Mouse (Mus musculus) CH12.LX (cell line): ENCODE measurements around the gene Arhgap45. TPM values are rescaled to one million over a fixed set of nuclear protein-coding genes. Genes with fewer than 3 reads are reported as not detected.

Experiments
- DNase-seq: peaks from one replicate; pipeline ENCODE4 v3.0.0-alpha.2; 2013; ENCODE audit errors: extremely low read depth
- H3K27ac ChIP-seq: 2 replicates; pipeline ENCODE4 v1.5.1; 2012; ENCODE audit warnings: low read depth, mild to moderate bottlenecking, control low read depth, moderate library complexity; ENCODE audit not compliant: insufficient read depth
- H3K27me3 ChIP-seq: replicated peaks from 2 replicates; pipeline ENCODE3; 2012; ENCODE audit warnings: inconsistent platforms
- H3K36me3 ChIP-seq, 2 experiments: replicated peaks in 1 of 2; 2 replicates each; pipeline versions ENCODE3 to v1.6.1; 2012; ENCODE audit warnings: inconsistent platforms in 1 of 2, low read length in 1 of 2, mild to moderate bottlenecking in 1 of 2, mixed read lengths in 1 of 2, moderate library complexity in 1 of 2; ENCODE audit not compliant: control insufficient read depth in 1 of 2, insufficient read depth in 1 of 2
- H3K4me1 ChIP-seq, 2 experiments: 2 replicates each; pipeline ENCODE4 v1.6.1; 2012; ENCODE audit warnings: inconsistent platforms in 1 of 2, moderate library complexity in 1 of 2; ENCODE audit not compliant: insufficient read depth in 2 of 2, control insufficient read depth in 1 of 2
- H3K4me2 ChIP-seq: 2 replicates; pipeline ENCODE4 v1.6.1; 2012; ENCODE audit warnings: low read depth, mild to moderate bottlenecking, control low read depth; ENCODE audit not compliant: poor library complexity, insufficient read depth, severe bottlenecking
- H3K4me3 ChIP-seq, 3 experiments: fragments of 150-350 bp in 1 of 3; sonication (generic) in 1 of 3; replicated peaks in 1 of 3; 2 replicates each; pipeline versions ENCODE3 to v1.5.1; 2011 to 2012; ENCODE audit warnings: low read depth in 2 of 3, low read length in 2 of 3, mild to moderate bottlenecking in 2 of 3, moderate library complexity in 2 of 3, control low read depth in 1 of 3, improper control_type of control experiment in 1 of 3, inconsistent platforms in 1 of 3, mixed read lengths in 1 of 3; ENCODE audit not compliant: poor library complexity in 1 of 3
- H3K79me2 ChIP-seq: replicated peaks from 2 replicates; pipeline ENCODE4 v1.6.1; 2012; ENCODE audit warnings: mild to moderate bottlenecking, moderate library complexity; ENCODE audit not compliant: control insufficient read depth, poor library complexity, insufficient read depth, severe bottlenecking; ENCODE audit errors: extremely low read depth
- H3K9ac ChIP-seq: 2 replicates; pipeline ENCODE4 v1.6.1; 2012; ENCODE audit warnings: low read depth, mild to moderate bottlenecking, control low read depth, moderate library complexity; ENCODE audit not compliant: insufficient read depth
- H3K9me3 ChIP-seq: replicated peaks from 2 replicates; pipeline ENCODE3; 2012; ENCODE audit warnings: low read length, inconsistent platforms, mixed read lengths
- BHLHE40 ChIP-seq: IDR thresholded peaks from 2 replicates; pipeline ENCODE4 v1.6.1; 2011; ENCODE audit warnings: mild to moderate bottlenecking, low read depth, low read length, improper control_type of control experiment
- CHD1 ChIP-seq: IDR thresholded peaks from 2 replicates; pipeline ENCODE4 v1.6.1; 2012; ENCODE audit warnings: low read depth, low read length, improper control_type of control experiment, inconsistent platforms
- CHD2 ChIP-seq: IDR thresholded peaks from 2 replicates; pipeline ENCODE4 v1.6.1; 2011; ENCODE audit warnings: low read length, improper control_type of control experiment
- E2F4 ChIP-seq: IDR thresholded peaks from 2 replicates; pipeline ENCODE4 v1.6.1; 2011; ENCODE audit warnings: low read depth, low read length, improper control_type of control experiment; ENCODE audit not compliant: insufficient replicate concordance
- ELF1 ChIP-seq: IDR thresholded peaks from 2 replicates; pipeline ENCODE4 v1.6.1; 2014; ENCODE audit warnings: low read depth, mild to moderate bottlenecking, inconsistent platforms, low read length, improper control_type of control experiment
- HCFC1 ChIP-seq: IDR thresholded peaks from 2 replicates; pipeline ENCODE4 v1.6.1; 2012; ENCODE audit warnings: low read depth, mild to moderate bottlenecking, inconsistent platforms, low read length, improper control_type of control experiment
- IRF4 ChIP-seq: IDR thresholded peaks from 2 replicates; pipeline ENCODE4 v1.6.1; 2014; ENCODE audit warnings: low read depth, mild to moderate bottlenecking, inconsistent platforms, low read length, improper control_type of control experiment
- JUND ChIP-seq: conservative IDR thresholded peaks from 2 replicates; pipeline ENCODE4 v1.6.1; 2011; ENCODE audit warnings: low read depth, low read length, improper control_type of control experiment
- KAT2A ChIP-seq: IDR thresholded peaks from 2 replicates; pipeline ENCODE4 v1.6.1; 2012; ENCODE audit warnings: low read length, improper control_type of control experiment, inconsistent platforms; ENCODE audit not compliant: insufficient replicate concordance
- MAFK ChIP-seq: IDR thresholded peaks from 2 replicates; pipeline ENCODE4 v1.6.1; 2011; ENCODE audit warnings: low read length, improper control_type of control experiment; ENCODE audit not compliant: insufficient replicate concordance
- MAZ ChIP-seq: IDR thresholded peaks from 2 replicates; pipeline ENCODE4 v1.6.1; 2012; ENCODE audit warnings: low read depth, mild to moderate bottlenecking, inconsistent platforms, low read length, improper control_type of control experiment, moderate library complexity
- MXI1 ChIP-seq: IDR thresholded peaks from 2 replicates; pipeline ENCODE4 v1.6.1; 2011; ENCODE audit warnings: mild to moderate bottlenecking, low read depth, low read length, improper control_type of control experiment
- MYC ChIP-seq: IDR thresholded peaks from 2 replicates; pipeline ENCODE4 v1.6.1; 2011; ENCODE audit warnings: low read depth, mild to moderate bottlenecking, improper control_type of control experiment, low read length
- NELFE ChIP-seq: IDR thresholded peaks from 2 replicates; pipeline ENCODE4 v1.6.1; 2011; ENCODE audit warnings: low read depth, low read length, improper control_type of control experiment
- NRF1 ChIP-seq: IDR thresholded peaks from 2 replicates; pipeline ENCODE4 v1.6.1; 2014; ENCODE audit warnings: low read depth, mild to moderate bottlenecking, inconsistent platforms, low read length, improper control_type of control experiment, moderate library complexity
- POLR2A ChIP-seq: IDR thresholded peaks from 2 replicates; pipeline ENCODE4 v1.6.1; 2011; ENCODE audit warnings: low read depth, mild to moderate bottlenecking, improper control_type of control experiment, low read length
- POLR2AphosphoS2 ChIP-seq: IDR thresholded peaks from 2 replicates; pipeline ENCODE4 v1.6.1; 2011; ENCODE audit warnings: low read depth, low read length, improper control_type of control experiment
- RAD21 ChIP-seq: IDR thresholded peaks from 2 replicates; pipeline ENCODE4 v1.6.1; 2011; ENCODE audit warnings: low read depth, mild to moderate bottlenecking, low read length, improper control_type of control experiment, moderate library complexity
- SIN3A ChIP-seq: IDR thresholded peaks from 2 replicates; pipeline ENCODE4 v1.6.1; 2012; ENCODE audit warnings: low read length, improper control_type of control experiment, inconsistent platforms
- SMC3 ChIP-seq: IDR thresholded peaks from 2 replicates; pipeline ENCODE4 v1.6.1; 2011; ENCODE audit warnings: low read depth, low read length, improper control_type of control experiment
- TBP ChIP-seq: conservative IDR thresholded peaks from 2 replicates; pipeline ENCODE4 v1.6.1; 2011; ENCODE audit warnings: low read depth, low read length, improper control_type of control experiment
- TCF12 ChIP-seq: IDR thresholded peaks from 2 replicates; pipeline ENCODE4 v1.6.1; 2014; ENCODE audit warnings: low read depth, mild to moderate bottlenecking, inconsistent platforms, low read length, improper control_type of control experiment
- UBTF ChIP-seq: IDR thresholded peaks from 2 replicates; pipeline ENCODE4 v1.6.1; 2012; ENCODE audit warnings: low read depth, mild to moderate bottlenecking, inconsistent platforms, low read length, improper control_type of control experiment, moderate library complexity
- USF1 ChIP-seq: IDR thresholded peaks from 2 replicates; pipeline ENCODE4 v1.6.1; 2014; ENCODE audit warnings: low read depth, mild to moderate bottlenecking, inconsistent platforms, low read length, improper control_type of control experiment
- USF2 ChIP-seq: conservative IDR thresholded peaks from 2 replicates; pipeline ENCODE4 v1.6.1; 2011; ENCODE audit warnings: low read depth, low read length, improper control_type of control experiment
- ZMIZ1 ChIP-seq: IDR thresholded peaks from 2 replicates; pipeline ENCODE4 v1.6.1; 2012; ENCODE audit warnings: low read depth, mild to moderate bottlenecking, inconsistent platforms, low read length, improper control_type of control experiment
- dilution Hi-C: fragments of 300-500 bp; cut with MboI; formaldehyde crosslinking; loops from 2 replicates; pipeline ENCODE4 v1.14.3; 2020; ENCODE audit warnings: low sequenced_read_pairs; ENCODE audit not compliant: extremely low pct_unique_long_range_greater_than_20kb, extremely low pct_ligation_motif_present
- in situ Hi-C: fragments of 300-500 bp; cut with MboI; formaldehyde crosslinking; loops from 3 replicates; pipeline ENCODE4 v1.14.3; 2019; ENCODE audit warnings: low sequenced_read_pairs, low pct_ligation_motif_present, low pct_unique_long_range_greater_than_20kb, mixed read lengths
- polyA plus RNA-seq: library from polyadenylated mRNA; unstranded; fragments of >175 nt; gene quantifications from 2 replicates; pipeline ENCODE4 v1.2.1, GENCODE M21; 2012; ENCODE audit warnings: low read depth; ENCODE audit not compliant: insufficient read length
- total RNA-seq, 2 experiments: library from RNA; depleted of rRNA; stranded (reverse); fragments of 300-350 nt in 1 of 2; fragments of >200 nt in 1 of 2; gene quantifications; 2 replicates each; pipeline ENCODE4 v1.2.3; 2012 to 2014

The Arhgap45 gene
- total and polyA plus RNA-seq, 3 experiments = 10.3 to 25.9 (median 20.2) TPM

GRCm38 (mm10) chr10:79997819-79998218, 18.6 kb upstream of the Arhgap45 start:
- H3K4me1 ChIP-seq = peaks cover 0 to 22% of the 10 kb centered on the region in 2 experiments; a peak in 2 of 4 replicates
- H3K79me2 ChIP-seq = no peaks in the 10 kb centered on the region
- in situ Hi-C loops (no loop called here), dilution Hi-C loops (no loop called here)
- DNase-seq = no peak
- no peak overlapping the region for H3K4me3 ChIP-seq
- no peak overlapping the region for H3K4me2 ChIP-seq
- no peaks in the 10 kb centered on the region for H3K9me3 ChIP-seq
- H3K9ac ChIP-seq = no peak overlapping the region
- TF ChIP-seq HCFC1 (no peak), NELFE (no peak), KAT2A (no peak), RAD21 (no peak), POLR2A (no peak), POLR2AphosphoS2 (no peak), JUND (no peak), SMC3 (no peak), UBTF (no peak), ZMIZ1 (no peak), MYC (no peak), MAFK (no peak), ELF1 (no peak), CHD2 (no peak)
- no peak overlapping the region for H3K27ac ChIP-seq
- H3K36me3 ChIP-seq = peaks cover 10 to 67% of the 10 kb centered on the region in 2 experiments
- no peaks in the 10 kb centered on the region for H3K27me3 ChIP-seq

- in situ Hi-C loops (no loop called here), dilution Hi-C loops (no loop called here)
- Histone ChIP-seq H3K4me2 (no peak overlapping the region), H3K79me2 (no peaks in the 10 kb centered on the region), H3K4me1 (peaks cover 0 to 10% of the 10 kb centered on the region in 2 experiments; a peak in 2 of 4 replicates), H3K27me3 (no peaks in the 10 kb centered on the region), H3K36me3 (peaks cover 0 to 79% of the 10 kb centered on the region in 2 experiments), H3K9me3 (no peaks in the 10 kb centered on the region), H3K4me3 (no peak overlapping the region), H3K27ac (no peak overlapping the region), H3K9ac (no peak overlapping the region)
- TF ChIP-seq ZMIZ1 (no peak), USF1 (no peak), CHD2 (no peak), USF2 (no peak), MXI1 (no peak), CHD1 (no peak), BHLHE40 (no peak), MAFK (no peak), ELF1 (no peak), TBP (no peak), SIN3A (no peak), NRF1 (no peak), E2F4 (no peak), IRF4 (no peak), MAZ (no peak), KAT2A (no peak), TCF12 (no peak)
- no peak for DNase-seq
These were observed 14.5 kb upstream of the Arhgap45 start for GRCm38 (mm10) chr10:80001945-80002344.
